Mouse (Mus musculus) neural tube, embryonic 10.5 days (tissue): ENCODE results near the gene Cs.
"Not testable (repeated sequence)": the region's sequence is repeated elsewhere in the genome, so short reads cannot be mapped to it uniquely, and the experiment has no call there.

Experiments used
- DNase-seq: peaks from one replicate; pipeline ENCODE4 v3.0.0-alpha.2; 2017; ENCODE audit warnings: low spot score; ENCODE audit errors: extremely low spot score

The Cs gene

DNA sequence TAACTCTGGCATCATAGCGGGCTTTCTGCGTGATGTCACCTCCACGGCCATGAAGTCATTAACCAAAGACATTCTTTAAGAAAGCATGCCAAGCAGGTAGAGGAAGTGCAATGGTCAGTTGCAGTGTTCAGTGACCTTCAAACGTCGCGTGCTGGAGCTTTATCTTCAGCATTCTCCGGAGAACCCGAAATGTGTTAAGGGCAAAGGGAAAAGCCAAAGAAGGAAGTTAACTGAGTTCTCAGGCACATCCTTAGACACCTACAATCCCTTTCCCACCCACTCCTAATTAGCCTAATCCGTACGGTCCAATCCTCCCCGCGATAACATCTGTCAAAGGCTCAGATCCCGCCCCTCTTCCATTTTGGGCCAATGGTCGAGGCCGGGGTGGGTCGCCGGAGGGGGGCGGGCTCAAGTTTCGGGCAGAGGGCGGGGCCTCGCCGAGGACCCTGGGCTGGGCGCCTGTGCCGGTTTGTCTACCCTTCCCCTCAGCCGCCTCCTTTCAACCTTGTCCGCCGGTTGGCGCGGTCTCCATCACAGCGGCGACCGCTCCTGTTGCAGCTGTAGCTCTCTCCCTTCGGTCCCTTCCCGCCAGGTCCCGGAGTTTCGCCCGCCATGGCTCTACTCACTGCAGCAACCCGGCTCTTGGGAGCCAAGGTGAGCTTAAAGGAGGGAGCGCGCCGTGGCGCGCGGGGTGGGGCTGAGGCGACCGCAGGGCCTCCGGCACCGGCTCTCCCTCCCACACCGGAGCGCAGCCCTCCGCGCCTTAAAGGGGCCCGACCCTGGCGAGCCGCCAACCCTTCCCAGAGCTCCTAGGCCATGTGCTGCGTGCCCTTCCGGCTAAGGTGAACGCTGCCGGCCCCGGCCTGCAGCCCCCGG is at the start of gene Cs:
TSS of gene Cs (plus strand) at position 429 of the 876 bp plus-strand sequence.
- peak; percentile 97 for DNase-seq

DNA sequence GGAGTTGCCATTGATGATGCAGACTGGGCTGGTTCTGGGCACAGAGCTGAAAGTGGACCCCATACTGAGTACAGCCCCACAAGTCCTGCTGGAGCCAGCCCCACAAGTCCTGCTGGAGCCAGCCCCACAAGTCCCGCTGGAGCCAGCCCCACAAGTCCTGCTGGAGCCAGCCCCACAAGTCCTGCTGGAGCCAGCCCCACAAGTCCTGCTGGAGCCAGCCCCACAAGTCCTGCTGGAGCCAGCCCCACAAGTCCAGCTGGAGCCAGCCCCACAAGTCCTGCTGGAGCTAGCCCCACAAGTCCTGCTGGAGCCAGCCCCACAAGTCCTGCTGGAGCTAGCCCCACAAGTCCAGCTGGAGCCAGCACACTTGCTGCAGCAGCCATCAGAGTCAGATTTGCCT is 46.9 kb upstream of the Cs start:
- not testable (repeated sequence) for DNase-seq

DNA sequence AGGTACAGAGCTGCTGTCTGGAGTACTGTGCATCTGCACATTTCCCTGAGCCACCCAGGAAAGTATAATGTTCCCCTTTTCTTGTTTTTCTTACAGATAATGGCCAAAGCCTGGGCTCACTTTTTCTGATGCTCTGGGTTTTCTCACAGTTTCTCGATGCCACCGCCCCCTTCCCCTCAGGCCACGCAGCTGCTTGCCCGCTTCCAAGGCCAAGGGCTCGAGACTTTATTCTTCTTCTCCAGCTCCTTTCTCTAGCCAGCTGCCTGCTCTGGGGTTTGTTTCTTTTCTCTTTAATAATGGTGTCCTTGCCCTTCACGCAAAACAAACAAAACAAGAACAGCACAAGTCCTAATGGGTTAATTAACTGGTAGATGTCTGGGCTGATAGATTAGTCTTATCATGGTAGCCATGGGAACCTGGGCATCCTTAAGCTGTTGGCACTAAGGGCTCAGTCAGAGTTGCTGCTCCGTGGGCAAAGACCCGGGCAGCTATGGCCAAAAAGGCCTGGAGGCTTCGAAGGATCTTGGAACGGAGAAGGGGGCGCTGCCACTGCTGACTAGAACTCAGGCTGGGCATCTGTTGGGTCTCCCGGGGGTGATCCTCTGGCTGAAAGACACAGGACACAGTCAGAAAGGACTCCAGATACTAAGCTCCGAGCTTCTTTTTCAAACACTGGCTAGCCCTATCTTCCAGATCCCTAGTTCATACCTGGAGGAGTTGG is 41.0 kb upstream of the Cs start:
- no peak for DNase-seq

DNA sequence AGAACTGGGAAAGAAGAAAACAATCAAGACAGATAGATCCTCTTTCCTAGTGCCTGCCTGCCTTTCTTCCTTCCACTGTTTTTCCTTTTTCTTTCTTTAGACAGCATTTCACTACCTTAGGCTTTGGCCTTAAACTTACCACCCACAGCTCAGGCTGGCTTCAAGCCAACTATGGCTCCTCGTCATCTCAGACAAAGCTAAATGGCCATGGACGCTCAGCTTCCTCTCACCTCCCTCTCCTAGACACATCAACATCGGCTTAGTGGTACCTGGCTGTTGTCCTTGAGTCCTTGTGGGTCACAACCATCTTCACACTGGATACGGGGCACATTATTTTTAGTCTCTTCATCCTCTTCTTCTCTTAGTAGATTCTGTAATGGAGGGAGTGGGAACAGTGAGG is 40.3 kb upstream of the Cs start:
- DNase-seq, result no peak

DNA sequence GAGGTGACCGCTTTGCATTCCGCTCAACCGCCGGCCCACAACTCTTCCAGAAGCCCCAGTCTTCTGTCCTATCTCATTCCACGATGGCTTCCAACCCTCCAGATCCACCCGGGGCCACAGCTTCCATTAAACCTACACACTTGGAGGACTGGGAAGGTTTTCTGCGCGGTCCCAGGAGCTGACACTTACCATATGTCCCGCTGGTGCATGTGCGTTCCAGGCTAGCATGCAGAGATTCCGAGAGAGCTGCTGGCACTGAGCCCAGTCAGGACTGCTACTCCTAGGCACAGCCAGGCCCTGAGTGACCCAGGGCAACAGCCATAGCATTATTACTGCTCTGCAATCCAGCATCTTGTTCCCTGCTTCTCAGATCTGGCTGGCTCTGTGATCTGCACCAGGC is 39.9 kb upstream of the Cs start:
- no peak for DNase-seq

DNA sequence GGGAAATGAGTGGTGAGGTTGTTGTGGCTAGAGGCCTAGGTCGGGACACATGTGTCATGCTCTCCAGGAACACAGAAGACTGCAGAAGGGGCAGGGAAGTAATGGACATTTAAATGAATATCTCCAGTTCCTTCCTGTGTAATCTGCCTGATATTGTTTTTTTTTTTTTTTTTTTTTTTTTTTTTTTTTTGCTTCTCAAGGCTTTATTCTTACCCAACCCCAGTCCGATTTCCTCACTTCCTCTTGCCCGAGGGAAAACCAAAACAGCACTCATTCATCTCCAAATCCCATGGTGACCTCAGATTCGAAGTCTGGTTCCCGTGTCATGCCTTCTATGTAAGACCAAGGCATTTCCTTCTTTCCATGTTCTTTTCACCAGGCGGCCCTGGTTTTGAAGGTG is 39.3 kb upstream of the Cs start:
- no peak for DNase-seq

DNA sequence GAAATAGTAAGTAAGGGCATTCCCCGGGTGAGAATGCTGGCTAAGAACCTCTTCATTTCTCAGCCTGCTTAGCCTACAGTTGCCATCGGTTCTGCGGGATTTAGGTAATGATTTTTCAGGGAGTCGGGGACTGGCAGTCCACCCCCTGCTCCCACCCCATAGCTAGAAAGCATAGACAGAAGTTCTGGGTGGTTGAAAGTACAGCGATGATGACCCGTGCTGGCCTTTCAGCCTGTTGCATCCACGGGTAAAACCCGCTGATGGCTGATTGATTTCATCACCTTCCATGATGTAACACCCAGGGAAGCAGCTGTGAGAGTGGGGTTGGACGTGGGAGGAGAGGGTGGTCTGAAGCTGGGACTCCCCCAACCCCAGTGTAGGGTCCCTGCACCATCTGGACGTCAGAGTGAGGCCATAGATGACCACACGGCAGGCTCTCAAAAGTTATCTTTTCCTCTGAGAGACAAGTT is 38.8 kb upstream of the Cs start, which contains the start of gene Il23a:
TSS of gene Il23a (minus strand) at position 51 of the 470 bp plus-strand sequence.
- DNase-seq, result no peak

DNA sequence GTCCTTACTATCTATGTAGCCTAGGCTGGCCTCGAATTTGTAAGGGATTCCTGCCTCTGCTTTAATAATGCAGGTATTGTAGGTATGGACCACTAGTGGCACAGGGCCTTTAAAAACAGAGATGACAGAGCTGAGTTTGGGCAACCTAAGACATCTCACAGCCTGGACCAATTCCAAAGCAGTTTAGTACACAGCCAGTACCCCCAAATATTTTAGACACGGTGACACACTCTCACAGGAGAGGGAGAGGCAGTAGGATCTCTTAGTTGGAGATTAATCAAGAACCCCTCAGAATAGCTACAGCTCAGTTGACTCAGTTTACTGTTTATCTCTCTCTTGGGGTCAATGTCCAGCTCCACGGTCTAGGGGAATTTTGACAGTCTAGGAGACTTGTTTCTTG is 35.2 kb upstream of the Cs start:
- DNase-seq, result peak; percentile 16

DNA sequence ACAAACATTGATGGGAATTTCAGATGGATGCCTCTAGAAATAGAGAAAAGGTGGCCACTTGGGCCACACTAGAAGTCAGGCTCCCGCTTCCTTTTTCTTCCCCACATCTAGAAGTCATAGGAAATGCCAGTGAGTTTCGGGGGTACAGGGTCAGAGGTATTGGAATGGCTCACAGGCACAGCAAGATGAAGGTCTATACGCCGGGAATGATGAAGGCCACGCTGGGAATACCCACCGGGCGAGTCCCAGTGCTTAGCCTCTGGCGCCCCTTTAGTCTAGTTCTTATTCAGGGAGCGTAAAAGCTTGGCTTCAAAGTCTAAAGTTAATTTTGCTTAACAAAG is 34.8 kb upstream of the Cs start:
- DNase-seq, result no peak

DNA sequence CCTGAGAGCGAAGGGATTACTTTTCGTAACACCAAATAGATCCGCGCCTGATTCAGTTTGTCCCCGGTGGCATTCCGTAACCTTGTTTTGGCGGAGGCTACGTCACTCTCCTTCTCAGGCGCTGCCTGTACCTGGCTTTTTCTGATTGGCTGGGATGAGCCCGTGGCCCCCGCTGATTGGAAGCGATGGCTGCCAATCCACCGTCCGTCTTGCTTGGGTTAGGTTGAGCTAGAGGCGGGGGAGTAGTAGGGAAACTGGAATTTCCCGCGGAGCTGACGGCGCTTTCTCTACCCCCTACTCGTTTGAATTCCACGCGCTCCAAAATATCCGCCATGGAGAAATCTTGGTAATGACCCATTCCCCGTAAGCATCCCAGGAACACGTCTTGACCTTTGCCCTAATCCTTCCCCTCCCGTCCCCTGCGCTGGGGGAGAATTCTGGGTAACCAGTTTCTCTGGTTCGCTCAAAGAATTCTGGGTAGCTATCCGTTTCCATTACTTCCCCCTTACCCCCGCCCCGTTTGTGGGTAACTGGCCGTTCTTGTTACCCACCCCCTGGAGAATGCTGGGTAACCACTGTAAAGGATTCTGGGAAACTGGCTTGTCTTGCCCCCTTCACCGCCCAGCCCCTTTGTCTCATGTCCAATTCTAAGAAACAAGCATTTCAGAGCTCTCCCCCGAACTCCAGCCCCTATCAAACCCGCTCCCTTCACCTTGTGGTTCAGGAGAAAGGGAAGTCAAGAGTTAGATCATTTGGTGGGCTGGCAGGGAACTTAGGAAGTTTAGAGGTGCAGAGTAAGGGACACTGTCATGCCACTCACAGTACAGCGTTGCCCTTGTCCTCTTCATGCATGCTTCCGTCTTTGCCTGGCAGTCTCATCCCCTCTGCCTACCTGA is 34.2 kb upstream of the Cs start, which contains the start of gene Pan2:
TSS of gene Pan2 (plus strand) at position 210 of the 896 bp plus-strand sequence.
- DNase-seq, result peak; percentile 99

DNA sequence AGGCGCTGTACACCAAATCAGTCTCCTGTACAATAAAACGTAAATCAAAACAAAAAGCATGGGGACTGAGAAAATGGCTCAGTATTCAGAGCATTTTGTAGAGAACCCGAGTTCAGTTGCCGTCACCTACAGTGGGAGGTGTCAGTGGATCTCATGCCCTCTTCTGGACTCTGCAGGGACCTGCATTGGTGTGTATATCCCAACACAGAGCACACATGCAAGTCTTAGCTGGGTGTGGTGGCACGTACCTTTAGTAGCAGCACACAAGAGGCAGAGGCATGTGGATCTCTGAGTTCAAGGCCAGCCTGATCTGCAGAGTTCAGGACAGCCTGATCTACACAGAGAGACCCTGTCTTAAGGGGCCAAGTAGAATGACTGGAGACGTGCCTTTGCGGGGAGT is 27.9 kb upstream of the Cs start:
- no peak for DNase-seq

DNA sequence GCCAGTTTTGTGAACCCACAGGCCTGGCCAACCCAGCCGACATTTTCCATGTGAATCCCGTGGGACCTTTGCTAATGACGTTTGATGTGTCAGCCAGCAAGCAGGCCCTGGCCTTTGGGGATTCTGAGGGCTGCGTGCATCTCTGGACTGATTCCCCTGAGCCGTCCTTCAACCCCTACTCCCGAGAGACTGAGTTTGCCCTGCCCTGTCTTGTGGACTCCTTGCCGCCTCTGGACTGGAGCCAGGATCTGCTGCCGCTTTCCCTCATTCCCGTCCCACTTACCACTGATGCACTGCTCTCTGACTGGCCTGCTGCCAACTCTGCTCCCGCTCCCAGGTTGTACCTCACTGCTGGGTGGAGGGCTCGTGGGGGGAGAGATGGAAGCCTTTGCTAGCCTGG is 27.4 kb upstream of the Cs start:
- DNase-seq, result no peak

DNA sequence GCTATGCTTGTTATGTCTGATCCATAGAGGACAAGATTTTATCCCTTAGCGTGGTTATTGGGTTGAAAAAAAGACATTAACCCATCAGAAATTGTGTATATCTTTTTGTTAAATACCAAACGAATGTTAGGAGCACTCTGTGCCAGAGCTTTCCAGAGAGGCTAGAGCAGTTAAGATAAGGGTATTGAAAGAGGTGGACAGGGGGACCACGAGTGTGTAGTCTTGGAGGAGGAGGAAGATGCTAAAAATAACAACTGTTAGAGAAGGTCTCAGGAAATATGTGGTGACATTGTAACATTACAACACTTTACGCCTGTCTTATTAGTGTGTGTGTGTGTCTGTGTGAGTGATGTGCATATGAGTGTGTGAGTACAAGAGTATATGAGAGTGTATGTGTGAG is 26.6 kb upstream of the Cs start:
- DNase-seq, result no peak

DNA sequence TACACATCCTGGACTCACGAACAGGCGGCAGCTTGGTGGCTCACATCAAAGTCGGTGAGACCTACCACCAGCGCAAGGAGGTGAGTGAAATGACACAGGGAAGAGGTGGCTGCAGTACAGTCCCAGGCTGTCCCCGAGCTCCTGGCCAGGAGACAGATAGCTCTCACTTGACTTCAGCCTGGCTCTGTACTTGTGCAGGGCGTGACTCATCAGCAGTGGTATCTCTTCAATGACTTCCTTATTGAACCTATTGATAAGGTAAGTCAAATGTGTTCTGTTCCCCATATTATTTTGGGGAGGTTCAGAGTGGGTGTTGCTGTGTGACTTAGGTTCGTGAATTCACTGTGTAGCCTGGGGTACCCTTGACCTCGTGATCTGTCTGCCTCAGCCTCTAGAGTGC is 22.0 kb upstream of the Cs start:
- no peak for DNase-seq

DNA sequence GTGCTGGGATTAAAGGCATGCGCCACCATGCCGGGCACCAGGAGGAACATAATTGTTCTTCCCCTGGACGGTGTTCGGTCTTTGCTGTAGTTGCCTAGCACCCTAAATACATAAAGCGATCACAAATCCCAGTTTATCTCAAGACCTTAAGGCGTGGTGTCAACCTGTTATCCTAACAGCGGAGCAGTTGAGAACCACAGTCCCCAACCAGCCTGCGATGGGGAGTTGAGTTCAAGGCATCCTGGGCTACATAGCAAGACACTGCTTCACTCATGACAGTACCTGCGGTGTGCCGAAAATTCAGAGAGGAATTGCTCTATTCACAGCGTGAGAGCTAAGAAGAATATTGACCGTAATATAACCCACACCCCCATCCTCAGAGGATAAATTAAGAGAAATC is 15.9 kb upstream of the Cs start:
- DNase-seq, result peak; percentile 39

DNA sequence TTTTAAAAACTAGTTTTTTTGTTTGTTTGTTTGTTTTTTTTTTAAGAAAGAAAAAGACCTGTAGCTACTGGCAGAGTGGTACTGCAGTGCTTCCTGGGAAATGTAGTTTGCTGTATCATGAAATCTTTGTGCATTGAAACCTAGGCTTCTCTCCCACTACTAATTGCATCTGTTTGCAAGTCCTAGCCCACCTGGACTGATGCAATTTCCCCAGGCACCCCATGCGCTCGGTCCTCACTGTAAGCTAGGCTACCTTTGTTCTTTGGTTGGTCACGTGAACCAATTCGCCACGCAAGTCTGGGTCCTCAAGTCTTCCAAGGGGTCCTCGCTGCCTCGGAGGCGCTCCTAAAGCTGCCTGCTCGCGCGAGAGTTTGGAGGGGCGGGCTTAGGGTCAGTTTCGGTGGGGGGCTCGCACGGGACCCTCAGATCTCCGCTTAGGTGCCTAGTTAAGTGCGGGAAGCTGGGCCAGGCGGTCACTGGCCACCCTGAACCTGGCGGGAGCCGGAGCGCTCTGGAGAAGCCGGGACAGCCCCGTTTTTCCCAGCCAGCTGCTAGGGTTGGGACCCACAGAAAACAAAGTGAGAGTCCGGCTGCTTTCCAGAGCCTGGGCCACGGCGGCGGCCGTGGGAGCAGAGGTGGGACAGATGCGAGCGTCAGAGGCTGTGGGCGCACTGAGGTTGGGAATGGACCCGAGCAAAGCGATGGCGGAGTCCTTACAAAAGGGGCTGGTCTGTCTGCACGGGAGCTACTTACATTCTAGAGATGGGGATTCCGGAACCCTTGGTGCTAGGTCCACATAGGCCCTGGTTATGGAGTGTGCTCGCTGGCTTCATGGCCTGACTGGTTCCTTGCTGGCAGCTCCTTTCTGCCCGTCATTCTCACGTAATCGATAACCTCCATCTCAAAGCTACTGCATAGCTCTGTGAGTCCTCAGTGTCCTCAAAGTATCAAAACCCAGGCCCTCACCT is 15.1 kb upstream of the Cs start, which contains the start of gene Cnpy2:
TSS of gene Cnpy2 (plus strand) at position 319 of the 968 bp plus-strand sequence.
- peak; percentile 96 for DNase-seq

DNA sequence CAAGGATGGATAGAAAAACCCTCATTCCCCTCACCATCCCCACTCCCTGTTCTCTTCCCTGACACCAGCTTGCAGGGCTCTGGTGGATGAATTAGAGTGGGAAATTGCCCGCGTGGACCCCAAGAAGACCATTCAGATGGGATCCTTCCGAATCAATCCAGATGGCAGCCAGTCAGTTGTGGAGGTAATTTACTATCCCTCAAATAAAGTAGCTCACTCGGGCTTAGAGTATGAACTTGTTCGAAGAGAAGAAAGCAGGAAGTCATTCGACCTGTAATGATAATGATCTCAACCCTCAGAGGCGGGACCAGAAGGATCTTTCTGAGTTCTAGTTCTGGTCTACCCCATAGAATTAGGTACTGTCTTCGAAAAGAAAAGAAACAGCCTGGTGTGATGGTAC is 14.0 kb upstream of the Cs start:
- no peak for DNase-seq

DNA sequence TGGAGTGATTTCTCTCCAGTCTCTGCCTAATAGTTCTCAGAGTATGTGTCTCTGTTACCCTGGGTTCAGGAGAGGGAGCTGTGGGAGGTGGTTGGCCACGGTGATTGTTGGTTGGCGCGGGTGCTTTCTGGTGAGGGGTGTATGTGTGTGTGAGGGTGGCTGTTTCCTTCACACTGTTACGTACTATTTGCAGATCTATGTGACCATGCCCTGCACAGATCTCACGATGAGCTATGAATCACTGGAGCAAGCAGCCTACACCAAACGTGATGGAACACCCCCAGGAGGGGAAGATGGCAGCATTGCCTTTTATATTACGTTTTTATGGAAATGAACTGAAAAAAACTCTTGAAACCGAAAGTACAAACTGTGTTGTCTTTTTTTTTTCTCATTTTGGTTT is 10.7 kb upstream of the Cs start:
- DNase-seq, result no peak

DNA sequence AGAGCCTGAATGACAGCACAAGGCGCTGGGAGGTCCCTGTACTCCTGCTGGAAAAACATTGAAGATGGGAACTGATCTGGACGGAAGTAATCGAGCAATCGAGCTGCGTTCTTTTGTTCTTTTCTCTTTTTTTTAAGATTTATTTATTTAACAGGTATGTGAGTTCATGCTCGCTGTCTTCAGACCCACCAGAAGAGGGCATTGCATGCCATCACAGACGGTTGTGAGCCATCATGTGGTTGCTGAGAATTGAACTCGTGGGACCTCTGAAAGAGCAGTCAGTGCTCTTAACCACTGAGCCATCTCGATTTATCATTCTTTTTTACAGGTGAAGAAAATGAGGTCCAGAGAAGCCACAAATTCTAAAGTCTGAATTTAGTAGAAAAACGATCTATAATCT is 9.9 kb upstream of the Cs start:
- no peak for DNase-seq
